ENCODE assay signal across 1 mouse cellular context in the genomic region with DNA sequence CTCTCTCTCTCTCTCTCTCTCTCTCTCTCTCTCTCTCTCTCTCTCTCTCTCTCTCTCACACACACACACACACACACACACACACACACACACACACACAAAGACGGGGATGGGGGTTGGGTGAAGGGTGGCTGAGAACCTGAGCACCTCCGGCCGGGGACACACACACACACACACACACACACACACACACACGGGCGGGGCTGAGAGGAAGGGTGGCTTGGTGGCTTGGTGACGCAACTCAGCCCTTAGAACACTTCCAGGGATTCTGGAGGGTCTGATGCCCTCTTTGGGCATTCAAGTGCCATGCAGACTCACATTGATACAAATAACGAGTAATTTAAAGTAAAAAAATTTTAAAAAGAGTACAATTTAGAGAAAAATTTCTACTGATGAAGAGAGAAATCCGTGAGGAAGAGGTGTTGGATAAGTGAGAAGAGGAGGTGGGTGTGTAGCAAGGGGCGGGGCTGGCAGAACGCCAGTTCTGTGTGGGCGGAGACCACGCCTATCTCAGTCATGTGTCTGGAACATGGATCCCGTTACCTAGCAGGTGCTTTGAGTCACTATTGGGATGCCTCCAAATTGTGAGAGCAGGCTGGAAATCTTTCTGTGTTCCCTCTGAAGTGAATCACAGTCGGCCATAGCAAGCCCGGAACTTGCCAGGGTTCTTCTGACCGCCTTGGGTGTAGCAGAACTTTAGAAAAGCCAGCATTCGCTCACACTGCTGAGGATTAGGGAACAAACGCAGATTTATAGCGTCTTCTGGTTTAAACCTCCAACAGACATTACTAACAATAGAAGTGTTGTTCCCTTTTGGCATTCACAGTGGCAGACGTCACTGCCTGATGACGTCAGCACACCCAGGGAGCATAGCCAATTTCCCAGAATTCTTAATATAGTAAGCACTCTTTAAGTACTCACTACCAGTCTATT.
TF ChIP-seq lines count a peak whose summit lies in the region.

No protein-coding gene starts in this region.

TF ChIP-seq in myocyte, 11 proteins besides CTCF, POLR2A, EP300 and RAD21:
- TF ChIP-seq MAX (IDR thresholded peaks at IDR 0.05; ENCODE audit: low read depth): no peak
- no peak for TF ChIP-seq E2F4 (IDR thresholded peaks at IDR 0.05; ENCODE audit: insufficient read depth)
- TF ChIP-seq MYOG (IDR thresholded peaks at IDR 0.05; ENCODE audit: control insufficient read depth in 1 of 3, insufficient read depth in 1 of 3, insufficient read length in 2 of 3, low read depth in 2 of 3): peak in 2 of 3 experiments; percentile 44 to 84
- TF ChIP-seq POLR2AphosphoS2 (IDR thresholded peaks at IDR 0.05; ENCODE audit: insufficient read length, low read depth): no peak
- no peak for TF ChIP-seq CEBPB (IDR thresholded peaks at IDR 0.05; ENCODE audit: insufficient read depth, poor library complexity, severe bottlenecking)
- peak in 2 of 3 experiments; percentile 72 to 89 for TF ChIP-seq MYOD1 (IDR thresholded peaks at IDR 0.05; ENCODE audit: control insufficient read depth in 1 of 3, insufficient read length in 2 of 3, low read depth in 2 of 3)
- TF ChIP-seq TCF12 (IDR thresholded peaks at IDR 0.05; ENCODE audit: insufficient read depth, poor library complexity, severe bottlenecking): peak; percentile 35
